Mouse (Mus musculus) megakaryocyte, embryonic 14.5 days (primary cell): ENCODE measurements at regions not wholly inside any gene's neighbourhood (a gene's known extent, or its start where the extent isn't known, plus 50 kb on each side); places are given as distances from the start of the nearest gene placed in this dataset.

ENCODE experiments used
- H3K27me3 ChIP-seq: replicated peaks from 2 replicates; pipeline ENCODE3; 2012; ENCODE audit warnings: inconsistent platforms
- H3K36me3 ChIP-seq: replicated peaks from 2 replicates; pipeline ENCODE3; 2012; ENCODE audit warnings: low read length, inconsistent platforms, mixed read lengths
- H3K4me1 ChIP-seq: 2 replicates; pipeline ENCODE4 v1.6.1; 2012; ENCODE audit warnings: inconsistent platforms
- H3K4me3 ChIP-seq: replicated peaks from 2 replicates; pipeline ENCODE3; 2012; ENCODE audit warnings: moderate library complexity, mild to moderate bottlenecking, inconsistent platforms
- H3K9me3 ChIP-seq: 2 replicates; pipeline ENCODE4 v1.6.1; 2012; ENCODE audit warnings: inconsistent platforms
- FLI1 ChIP-seq: IDR thresholded peaks from 2 replicates; pipeline ENCODE4 v1.6.1; 2012; ENCODE audit warnings: low read length, inconsistent platforms, mixed read lengths
- GATA1 ChIP-seq: IDR thresholded peaks from 3 replicates; pipeline ENCODE4 v1.6.1; 2012; ENCODE audit warnings: mixed read lengths, low read length, inconsistent platforms, borderline replicate concordance

DNA sequence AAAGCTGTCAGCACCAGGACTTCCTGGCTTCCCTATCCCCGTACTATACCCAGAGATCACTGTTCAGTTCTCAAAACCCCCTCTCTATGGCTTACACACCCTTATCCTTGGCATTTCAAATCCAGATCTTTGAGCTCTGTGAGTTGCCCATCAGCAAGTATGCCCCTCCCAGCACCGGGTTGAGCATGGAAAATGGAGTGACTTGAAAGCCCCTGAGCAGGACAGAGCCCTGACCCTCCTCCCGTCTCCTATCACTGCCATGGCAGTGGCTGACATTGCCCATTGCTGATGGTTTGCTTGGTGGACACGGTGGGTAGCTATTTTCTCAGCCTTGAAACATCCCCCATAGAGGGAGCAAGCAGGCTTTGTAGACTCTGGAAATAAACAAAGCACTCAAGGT lies 135.9 kb upstream of the Agap1 start:
- TF ChIP-seq FLI1 (no peak), GATA1 (no peak)
- H3K9me3 ChIP-seq, result no peaks in the 10 kb centered on the region
- no peak overlapping the region for H3K4me3 ChIP-seq
- H3K4me1 ChIP-seq, result no peaks in the 10 kb centered on the region
- no peaks in the 10 kb centered on the region for H3K36me3 ChIP-seq
- H3K27me3 ChIP-seq, result peaks cover 31% of the 10 kb centered on the region

DNA sequence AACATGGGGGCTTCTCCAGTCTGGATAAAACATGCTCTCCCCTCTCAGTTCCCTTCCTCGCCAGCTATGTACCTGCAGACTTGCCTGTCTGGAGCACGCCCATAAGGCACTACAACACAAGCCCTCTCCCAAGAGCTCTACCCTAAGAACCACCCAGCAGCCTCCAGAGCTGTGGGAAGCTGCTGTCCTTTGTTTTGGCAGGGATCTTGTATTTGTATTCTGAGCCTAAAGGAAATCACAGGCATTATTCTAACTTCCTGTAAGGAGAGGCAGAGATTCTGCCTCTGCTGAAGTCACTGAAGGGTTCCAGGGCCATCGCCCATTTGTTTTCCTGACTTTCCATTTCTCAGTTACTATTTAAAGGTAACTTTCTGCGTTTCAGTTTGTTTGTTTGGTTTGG lies 132.0 kb upstream of the Agap1 start:
- TF ChIP-seq GATA1 (no peak), FLI1 (no peak)
- H3K4me3 ChIP-seq, result no peak overlapping the region
- peaks cover 14% of the 10 kb centered on the region for H3K27me3 ChIP-seq
- H3K4me1 ChIP-seq, result no peaks in the 10 kb centered on the region
- H3K9me3 ChIP-seq, result no peaks in the 10 kb centered on the region
- H3K36me3 ChIP-seq, result no peaks in the 10 kb centered on the region

- no peak overlapping the region for H3K4me3 ChIP-seq
- no peaks in the 10 kb centered on the region for H3K9me3 ChIP-seq
- TF ChIP-seq FLI1, result no peak
- no peak for TF ChIP-seq GATA1
- peaks cover 10% of the 10 kb centered on the region for H3K27me3 ChIP-seq
- no peaks in the 10 kb centered on the region for H3K36me3 ChIP-seq
- H3K4me1 ChIP-seq, result no peaks in the 10 kb centered on the region
These were observed 131.5 kb upstream of the Agap1 start for GRCm38 (mm10) chr1:89323091-89323490.

GRCm38 (mm10) chr1:89331352-89331751 lies 123.3 kb upstream of the Agap1 start:
- H3K4me3 ChIP-seq, result no peak overlapping the region
- no peaks in the 10 kb centered on the region for H3K4me1 ChIP-seq
- no peaks in the 10 kb centered on the region for H3K9me3 ChIP-seq
- peaks cover 1% of the 10 kb centered on the region for H3K27me3 ChIP-seq
- TF ChIP-seq FLI1 (no peak), GATA1 (no peak)
- H3K36me3 ChIP-seq, result no peaks in the 10 kb centered on the region

GRCm38 (mm10) chr1:89332676-89333075 lies 121.9 kb upstream of the Agap1 start:
- no peaks in the 10 kb centered on the region for H3K4me1 ChIP-seq
- H3K36me3 ChIP-seq, result no peaks in the 10 kb centered on the region
- no peaks in the 10 kb centered on the region for H3K9me3 ChIP-seq
- peaks cover 4% of the 10 kb centered on the region for H3K27me3 ChIP-seq
- no peak overlapping the region for H3K4me3 ChIP-seq
- TF ChIP-seq GATA1 (no peak), FLI1 (no peak)

GRCm38 (mm10) chr1:89337861-89338260 lies 116.7 kb upstream of the Agap1 start:
- Histone ChIP-seq H3K36me3 (no peaks in the 10 kb centered on the region), H3K27me3 (peaks cover 8% of the 10 kb centered on the region), H3K4me1 (no peaks in the 10 kb centered on the region), H3K4me3 (no peak overlapping the region), H3K9me3 (no peaks in the 10 kb centered on the region)
- TF ChIP-seq GATA1, result no peak
- no peak for TF ChIP-seq FLI1

GRCm38 (mm10) chr1:89342794-89343193 lies 111.8 kb upstream of the Agap1 start:
- H3K36me3 ChIP-seq, result no peaks in the 10 kb centered on the region
- TF ChIP-seq GATA1, result no peak
- TF ChIP-seq FLI1, result no peak
- peaks cover 3% of the 10 kb centered on the region for H3K27me3 ChIP-seq
- peaks cover 7% of the 10 kb centered on the region; the same call in 1 of the 2 replicates for H3K9me3 ChIP-seq
- H3K4me1 ChIP-seq, result no peaks in the 10 kb centered on the region
- no peak overlapping the region for H3K4me3 ChIP-seq

- Histone ChIP-seq H3K4me3 (no peak overlapping the region), H3K36me3 (no peaks in the 10 kb centered on the region), H3K4me1 (no peaks in the 10 kb centered on the region), H3K27me3 (peaks cover 3% of the 10 kb centered on the region), H3K9me3 (peaks cover 7% of the 10 kb centered on the region; the same call in 1 of the 2 replicates)
- TF ChIP-seq GATA1 (no peak), FLI1 (no peak)
These were observed 110.1 kb upstream of the Agap1 start for GRCm38 (mm10) chr1:89344546-89344945.

GRCm38 (mm10) chr1:89347341-89347740 lies 107.3 kb upstream of the Agap1 start:
- TF ChIP-seq GATA1 (no peak), FLI1 (no peak)
- Histone ChIP-seq H3K9me3 (peaks cover 9% of the 10 kb centered on the region), H3K4me3 (no peak overlapping the region), H3K36me3 (no peaks in the 10 kb centered on the region), H3K4me1 (no peaks in the 10 kb centered on the region), H3K27me3 (peaks cover 3% of the 10 kb centered on the region)

DNA sequence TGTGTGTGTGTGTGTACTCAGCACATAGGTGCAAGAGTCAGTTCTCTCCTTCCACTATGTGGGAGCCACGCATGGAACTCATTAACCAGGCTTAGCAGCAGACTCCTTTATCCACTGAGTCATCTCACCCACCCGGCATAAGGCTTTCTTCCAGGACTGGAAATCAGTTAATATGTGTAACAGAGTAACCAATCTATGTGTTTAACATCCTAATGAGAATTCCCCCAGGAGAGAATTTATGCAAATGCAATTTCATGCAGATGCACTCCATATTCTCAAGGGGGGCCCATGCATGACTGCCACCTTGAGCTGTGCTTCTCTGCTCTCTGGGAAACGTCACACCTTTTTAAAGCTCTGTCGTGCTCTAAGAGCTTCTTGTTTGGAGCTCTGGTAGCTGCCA lies 101.7 kb upstream of the Agap1 start:
- Histone ChIP-seq H3K4me3 (no peak overlapping the region), H3K4me1 (no peaks in the 10 kb centered on the region), H3K36me3 (no peaks in the 10 kb centered on the region), H3K9me3 (peaks cover 31% of the 10 kb centered on the region), H3K27me3 (peaks cover 5% of the 10 kb centered on the region)
- TF ChIP-seq GATA1 (no peak), FLI1 (no peak)

GRCm38 (mm10) chr1:89359257-89359656 lies 95.3 kb upstream of the Agap1 start:
- Histone ChIP-seq H3K36me3 (no peaks in the 10 kb centered on the region), H3K27me3 (peaks cover 3% of the 10 kb centered on the region), H3K4me3 (no peak overlapping the region), H3K9me3 (peaks cover 15% of the 10 kb centered on the region), H3K4me1 (no peaks in the 10 kb centered on the region)
- no peak for TF ChIP-seq FLI1
- TF ChIP-seq GATA1, result no peak
